Mouse (Mus musculus) MEL (cell line): ENCODE data around the gene Fam102a. TPM values are rescaled to one million over a fixed set of nuclear protein-coding genes. Genes with fewer than 3 reads are reported as not detected.

Experiments used
- DNase-seq: peaks from one replicate; pipeline ENCODE4 v3.0.0; 2011; ENCODE audit warnings: low read depth, low spot score
- H3K27ac ChIP-seq: 2 replicates; pipeline ENCODE4 v1.5.1; 2012; ENCODE audit warnings: low read depth, mild to moderate bottlenecking, control low read depth, low read length, moderate library complexity; ENCODE audit not compliant: control insufficient read depth
- H3K27me3 ChIP-seq, 2 experiments: fragments of 150-350 bp in 1 of 2; sonication (generic) in 1 of 2; 2 replicates each; pipeline ENCODE4 v1.6.1; 2012; ENCODE audit warnings: low read length in 2 of 2, mild to moderate bottlenecking in 2 of 2, improper control_type of control experiment in 1 of 2, moderate library complexity in 1 of 2; ENCODE audit not compliant: insufficient read depth in 2 of 2, control insufficient read depth in 1 of 2
- H3K36me3 ChIP-seq, 2 experiments: 2 replicates each; pipeline ENCODE4 v1.6.1; 2012 to 2014; ENCODE audit warnings: low read length in 2 of 2, improper control_type of control experiment in 1 of 2, inconsistent platforms in 1 of 2, mild to moderate bottlenecking in 1 of 2; ENCODE audit not compliant: insufficient read depth in 2 of 2, control insufficient read depth in 1 of 2
- H3K4me1 ChIP-seq, 2 experiments: fragments of 150-350 bp in 1 of 2; sonication (generic) in 1 of 2; 2 replicates each; pipeline ENCODE4 v1.6.1; 2012; ENCODE audit warnings: low read length in 2 of 2, improper control_type of control experiment in 1 of 2, mild to moderate bottlenecking in 1 of 2; ENCODE audit not compliant: insufficient read depth in 2 of 2, control insufficient read depth in 1 of 2
- H3K4me3 ChIP-seq, 2 experiments: fragments of 150-350 bp in 1 of 2; sonication (generic) in 1 of 2; 2 replicates each; pipeline ENCODE4 v1.5.1; 2012; ENCODE audit warnings: low read depth in 2 of 2, low read length in 2 of 2, mild to moderate bottlenecking in 2 of 2, moderate library complexity in 2 of 2, control low read depth in 1 of 2, improper control_type of control experiment in 1 of 2; ENCODE audit not compliant: control insufficient read depth in 1 of 2, insufficient read depth in 1 of 2
- H3K79me2 ChIP-seq: 2 replicates; pipeline ENCODE4 v1.6.1; 2012; ENCODE audit warnings: mild to moderate bottlenecking, low read length, moderate library complexity; ENCODE audit not compliant: control insufficient read depth, poor library complexity, insufficient read depth
- H3K9ac ChIP-seq: 2 replicates; pipeline ENCODE4 v1.6.1; 2012; ENCODE audit warnings: low read depth, mild to moderate bottlenecking, control low read depth, low read length, moderate library complexity; ENCODE audit not compliant: control insufficient read depth, poor library complexity, severe bottlenecking
- H3K9me3 ChIP-seq: fragments of 150-350 bp; sonication (generic); replicated peaks from 2 replicates; pipeline ENCODE4 v1.6.1; 2012; ENCODE audit warnings: mild to moderate bottlenecking, low read length, improper control_type of control experiment, moderate library complexity; ENCODE audit not compliant: insufficient read depth
- BHLHE40 ChIP-seq: IDR thresholded peaks from 2 replicates; pipeline ENCODE4 v1.6.1; 2012; ENCODE audit warnings: low read depth, mild to moderate bottlenecking, inconsistent platforms, low read length, improper control_type of control experiment, borderline replicate concordance
- CHD1 ChIP-seq: IDR thresholded peaks from 2 replicates; pipeline ENCODE4 v1.6.1; 2012; ENCODE audit warnings: low read depth, mild to moderate bottlenecking, inconsistent platforms, low read length, improper control_type of control experiment
- CHD2 ChIP-seq: IDR thresholded peaks from 2 replicates; pipeline ENCODE4 v1.6.1; 2011; ENCODE audit warnings: low read length, improper control_type of control experiment
- CTCF ChIP-seq, 3 experiments: IDR thresholded peaks in 2 of 3; conservative IDR thresholded peaks in 1 of 3; 2 replicates each; pipeline ENCODE4 v1.5.1; 2011 to 2012; ENCODE audit warnings: low read length in 3 of 3, low read depth in 2 of 3, mild to moderate bottlenecking in 2 of 3, improper control_type of control experiment in 1 of 3, inconsistent platforms in 1 of 3, mixed read lengths in 1 of 3, moderate library complexity in 1 of 3; ENCODE audit not compliant: control insufficient read depth in 1 of 3, insufficient read depth in 1 of 3, poor library complexity in 1 of 3, severe bottlenecking in 1 of 3
- E2F4 ChIP-seq: IDR thresholded peaks from 2 replicates; pipeline ENCODE4 v1.6.1; 2011; ENCODE audit warnings: low read depth, low read length, improper control_type of control experiment, borderline replicate concordance
- ELF1 ChIP-seq: IDR thresholded peaks from 2 replicates; pipeline ENCODE4 v1.6.1; 2014; ENCODE audit warnings: low read depth, mild to moderate bottlenecking, inconsistent platforms, low read length, improper control_type of control experiment, moderate library complexity
- EP300 ChIP-seq, 2 experiments: IDR thresholded peaks; 2 replicates each; pipeline ENCODE4 v1.6.1; 2011; ENCODE audit warnings: improper control_type of control experiment in 2 of 2, low read length in 2 of 2, low read depth in 1 of 2, mild to moderate bottlenecking in 1 of 2
- ETS1 ChIP-seq: IDR thresholded peaks from 2 replicates; pipeline ENCODE4 v1.6.1; 2012; ENCODE audit warnings: low read depth, mild to moderate bottlenecking, inconsistent platforms, low read length, improper control_type of control experiment, moderate library complexity
- GABPA ChIP-seq: IDR thresholded peaks from 2 replicates; pipeline ENCODE4 v1.6.1; 2012; ENCODE audit warnings: low read depth, mild to moderate bottlenecking, inconsistent platforms, low read length, improper control_type of control experiment, moderate library complexity
- GATA1 ChIP-seq: IDR thresholded peaks from 2 replicates; pipeline ENCODE4 v1.6.1; 2011; ENCODE audit warnings: low read depth, low read length, improper control_type of control experiment
- HCFC1 ChIP-seq: IDR thresholded peaks from 2 replicates; pipeline ENCODE4 v1.6.1; 2012; ENCODE audit warnings: low read depth, mild to moderate bottlenecking, inconsistent platforms, low read length, improper control_type of control experiment, moderate library complexity
- JUND ChIP-seq: IDR thresholded peaks from 2 replicates; pipeline ENCODE4 v1.6.1; 2011; ENCODE audit warnings: low read depth, mild to moderate bottlenecking, improper control_type of control experiment, low read length
- KAT2A ChIP-seq: conservative IDR thresholded peaks from 2 replicates; pipeline ENCODE4 v1.6.1; 2012; ENCODE audit warnings: low read depth, low read length, improper control_type of control experiment, inconsistent platforms
- MAFK ChIP-seq: IDR thresholded peaks from 2 replicates; pipeline ENCODE4 v1.6.1; 2011; ENCODE audit warnings: low read depth, mild to moderate bottlenecking, low read length, improper control_type of control experiment, borderline replicate concordance
- MAX ChIP-seq: IDR thresholded peaks from 2 replicates; pipeline ENCODE4 v1.6.1; 2011; ENCODE audit warnings: low read length, improper control_type of control experiment
- MAZ ChIP-seq: IDR thresholded peaks from 2 replicates; pipeline ENCODE4 v1.6.1; 2012; ENCODE audit warnings: low read depth, mild to moderate bottlenecking, inconsistent platforms, low read length, improper control_type of control experiment
- MXI1 ChIP-seq: IDR thresholded peaks from 2 replicates; pipeline ENCODE4 v1.6.1; 2011; ENCODE audit warnings: mild to moderate bottlenecking, low read depth, low read length, improper control_type of control experiment
- MYB ChIP-seq: IDR thresholded peaks from 2 replicates; pipeline ENCODE4 v1.6.1; 2011; ENCODE audit warnings: mild to moderate bottlenecking, low read depth, low read length, improper control_type of control experiment
- MYC ChIP-seq: IDR thresholded peaks from 2 replicates; pipeline ENCODE4 v1.6.1; 2011; ENCODE audit warnings: low read depth, mild to moderate bottlenecking, low read length, improper control_type of control experiment, moderate library complexity
- NELFE ChIP-seq: IDR thresholded peaks from 2 replicates; pipeline ENCODE4 v1.6.1; 2011; ENCODE audit warnings: low read depth, low read length, improper control_type of control experiment
- NRF1 ChIP-seq: IDR thresholded peaks from 2 replicates; pipeline ENCODE4 v1.6.1; 2014; ENCODE audit warnings: low read depth, mild to moderate bottlenecking, inconsistent platforms, low read length, improper control_type of control experiment, moderate library complexity; ENCODE audit not compliant: poor library complexity, insufficient read depth, severe bottlenecking
- POLR2A ChIP-seq, 2 experiments: IDR thresholded peaks; 2 replicates each; pipeline ENCODE4 v1.6.1; 2011 to 2012; ENCODE audit warnings: low read length in 2 of 2, mild to moderate bottlenecking in 2 of 2, control low read depth in 1 of 2, improper control_type of control experiment in 1 of 2, low read depth in 1 of 2, moderate library complexity in 1 of 2; ENCODE audit not compliant: control insufficient read depth in 1 of 2, insufficient read depth in 1 of 2, poor library complexity in 1 of 2
- POLR2AphosphoS2 ChIP-seq: IDR thresholded peaks from 2 replicates; pipeline ENCODE4 v1.6.1; 2011; ENCODE audit warnings: low read length, improper control_type of control experiment
- POLR2AphosphoS5 ChIP-seq: IDR thresholded peaks from 2 replicates; pipeline ENCODE4 v1.6.1; 2012; ENCODE audit warnings: low read depth, borderline replicate concordance, mild to moderate bottlenecking, inconsistent platforms, low read length, moderate library complexity, mixed read lengths
- RAD21 ChIP-seq: IDR thresholded peaks from 2 replicates; pipeline ENCODE4 v1.6.1; 2011; ENCODE audit warnings: mild to moderate bottlenecking, low read depth, low read length, improper control_type of control experiment
- RCOR1 ChIP-seq: IDR thresholded peaks from 2 replicates; pipeline ENCODE4 v1.6.1; 2012; ENCODE audit warnings: low read depth, mild to moderate bottlenecking, inconsistent platforms, low read length, improper control_type of control experiment
- SIN3A ChIP-seq: IDR thresholded peaks from 2 replicates; pipeline ENCODE4 v1.6.1; 2012; ENCODE audit warnings: low read length, improper control_type of control experiment, inconsistent platforms
- SMC3 ChIP-seq: IDR thresholded peaks from 2 replicates; pipeline ENCODE4 v1.6.1; 2011; ENCODE audit warnings: low read depth, low read length, improper control_type of control experiment
- TAL1 ChIP-seq: IDR thresholded peaks from 2 replicates; pipeline ENCODE4 v1.6.1; 2012; ENCODE audit warnings: mild to moderate bottlenecking, inconsistent platforms, low read length, moderate library complexity, mixed read lengths
- TBP ChIP-seq: IDR thresholded peaks from 2 replicates; pipeline ENCODE4 v1.8.0; 2011; ENCODE audit warnings: low read depth, low read length, improper control_type of control experiment
- UBTF ChIP-seq: IDR thresholded peaks from 2 replicates; pipeline ENCODE4 v1.6.1; 2012; ENCODE audit warnings: low read depth, mild to moderate bottlenecking, inconsistent platforms, low read length, improper control_type of control experiment, moderate library complexity, borderline replicate concordance; ENCODE audit not compliant: insufficient read depth
- USF1 ChIP-seq: IDR thresholded peaks from 2 replicates; pipeline ENCODE4 v1.6.1; 2014; ENCODE audit warnings: low read depth, mild to moderate bottlenecking, inconsistent platforms, low read length, improper control_type of control experiment, moderate library complexity
- USF2 ChIP-seq, 2 experiments: IDR thresholded peaks; 2 replicates each; pipeline ENCODE4 v1.6.1; 2011 to 2012; ENCODE audit warnings: improper control_type of control experiment in 2 of 2, low read length in 2 of 2, borderline replicate concordance in 1 of 2, inconsistent platforms in 1 of 2, low read depth in 1 of 2, mild to moderate bottlenecking in 1 of 2; ENCODE audit not compliant: insufficient read depth in 1 of 2
- ZC3H11A ChIP-seq: IDR thresholded peaks from 2 replicates; pipeline ENCODE4 v1.6.1; 2012; ENCODE audit warnings: low read depth, mild to moderate bottlenecking, inconsistent platforms, low read length, improper control_type of control experiment
- ZKSCAN1 ChIP-seq: IDR thresholded peaks from 2 replicates; pipeline ENCODE4 v1.6.1; 2012; ENCODE audit warnings: low read depth, mild to moderate bottlenecking, inconsistent platforms, low read length, improper control_type of control experiment, moderate library complexity
- ZMIZ1 ChIP-seq: IDR thresholded peaks from 2 replicates; pipeline ENCODE4 v1.6.1; 2012; ENCODE audit warnings: low read depth, mild to moderate bottlenecking, inconsistent platforms, low read length, improper control_type of control experiment, moderate library complexity
- ZNF384 ChIP-seq: IDR thresholded peaks from 2 replicates; pipeline ENCODE4 v1.6.1; 2012; ENCODE audit warnings: low read depth, mild to moderate bottlenecking, inconsistent platforms, low read length, improper control_type of control experiment
- polyA plus RNA-seq, 2 experiments: library from polyadenylated mRNA; stranded (reverse) in 1 of 2; unstranded in 1 of 2; fragments of >175 nt in 1 of 2; fragments of >200 nt in 1 of 2; gene quantifications; 2 replicates each; pipeline versions ENCODE4 v1.2.1 to v1.2.4; 2012; ENCODE audit warnings: low replicate concordance in 2 of 2, low read depth in 1 of 2; ENCODE audit not compliant: insufficient read length in 2 of 2, insufficient read depth in 1 of 2, missing spikeins in 1 of 2
- total RNA-seq: library from RNA; depleted of rRNA; stranded (reverse); fragments of 300-350 nt; gene quantifications from 2 replicates; pipeline ENCODE4 v1.2.3, GENCODE M21; 2012

The Fam102a gene
- total and polyA plus RNA-seq, 3 experiments = 1.8 to 2.4 TPM; not detected in 1

- Histone ChIP-seq H3K9ac (peak overlapping the region; percentile 70), H3K27me3 (no peaks in the 10 kb centered on the region), H3K9me3 (no peaks in the 10 kb centered on the region), H3K36me3 (peaks cover 0 to 19% of the 10 kb centered on the region in 2 experiments; a peak in 2 of 4 replicates), H3K4me1 (peaks cover 17 to 33% of the 10 kb centered on the region in 2 experiments), H3K79me2 (no peaks in the 10 kb centered on the region; the same call in 1 of the 2 replicates), H3K27ac (peak overlapping the region; percentile 97), H3K4me3 (peak overlapping the region; percentile 49 to 61)
- DNase-seq = peak; percentile 99
- peak; percentile 42; the same call in 1 of the 2 replicates for TF ChIP-seq KAT2A
- TF ChIP-seq SIN3A = peak; percentile 95
- peak; percentile 83 for TF ChIP-seq NELFE
- no peak; the same call in 1 of the 2 replicates for TF ChIP-seq ZC3H11A
- TF ChIP-seq BHLHE40 = peak; percentile 96
- TF ChIP-seq GABPA = no peak; the same call in 1 of the 2 replicates
- TF ChIP-seq USF2 (IDR thresholded peaks at IDR 0.05; ENCODE audit: borderline replicate concordance in 1 of 2, insufficient read depth in 1 of 2, low read depth in 1 of 2, low read length in 2 of 2) = no peak
- TF ChIP-seq CHD2 = peak; percentile 66; the same call in 1 of the 2 replicates
- TF ChIP-seq MYB = peak; percentile 59
- no peak for TF ChIP-seq SMC3
- TF ChIP-seq NRF1 = peak; percentile 95
- TF ChIP-seq JUND = no peak; the same call in 1 of the 2 replicates
- TF ChIP-seq MAZ = peak; percentile 70
- TF ChIP-seq TBP = peak; percentile 85
- TF ChIP-seq TAL1 = peak; percentile 89
- TF ChIP-seq POLR2A (IDR thresholded peaks at IDR 0.05; ENCODE audit: control insufficient read depth in 1 of 2, insufficient read depth in 1 of 2, low read depth in 1 of 2, low read length in 2 of 2, poor library complexity in 1 of 2) = peak in 1 of 2 experiments; percentile 83; a peak in 2 of 4 replicates
- TF ChIP-seq EP300 (IDR thresholded peaks at IDR 0.05; ENCODE audit: low read depth in 1 of 2, low read length in 2 of 2) = peak; percentile 93 to 96
- peak; percentile 78; the same call in 1 of the 2 replicates for TF ChIP-seq ZMIZ1
- no peak for TF ChIP-seq ZNF384
- TF ChIP-seq MAX = peak; percentile 95
- peak; percentile 88 for TF ChIP-seq RCOR1
- TF ChIP-seq MXI1 = peak; percentile 91
- TF ChIP-seq GATA1 = peak; percentile 95
- no peak for TF ChIP-seq ZKSCAN1
- no peak for TF ChIP-seq UBTF
- TF ChIP-seq RAD21 = no peak
- TF ChIP-seq MYC = peak; percentile 95
- peak; percentile 69; the same call in 1 of the 2 replicates for TF ChIP-seq HCFC1
- TF ChIP-seq CTCF (IDR thresholded peaks at IDR 0.05 in 2 of 3, conservative IDR thresholded peaks at IDR 0.05 in 1 of 3; ENCODE audit: control insufficient read depth in 1 of 3, insufficient read depth in 1 of 3, low read depth in 2 of 3, low read length in 3 of 3, poor library complexity in 1 of 3, severe bottlenecking in 1 of 3) = no peak
- TF ChIP-seq ETS1 = peak; percentile 93
- peak; percentile 46 for TF ChIP-seq USF1
- TF ChIP-seq E2F4 = no peak
- peak; percentile 70 for TF ChIP-seq ELF1
- TF ChIP-seq MAFK = peak; percentile 71
- TF ChIP-seq CHD1 = peak; percentile 89; the same call in 1 of the 2 replicates
- TF ChIP-seq POLR2AphosphoS2 = peak; percentile 71
- TF ChIP-seq POLR2AphosphoS5 = no peak
These were observed 39.9 kb upstream of the Fam102a start for GRCm38 (mm10) chr2:32495185-32495726.
